Mouse (Mus musculus) heart, postnatal 36 days (tissue): Measurements from ENCODE around the gene Fndc1. TPM values are rescaled to one million over a fixed set of nuclear protein-coding genes. Genes with fewer than 3 reads are reported as not detected.

Experiments
- DNase-seq, 2 experiments: peaks; one replicate each; pipeline ENCODE4 v3.0.0; 2021 to 2022
- intact Hi-C: fragments of 180-260 bp; cut with DNase I; formaldehyde crosslinking; loops from one replicate; pipeline ENCODE4 v1.15.1; 2025
- microRNA-seq, 2 experiments: library from miRNA; unstranded; fragments of <30 nt; microRNA quantifications; one replicate each; pipeline ENCODE4 v1.2.0; 2021; ENCODE audit warnings: borderline number of aligned reads in 2 of 2
- total RNA-seq, 2 experiments: library from RNA; stranded (reverse); gene quantifications; 2 replicates each; pipeline ENCODE4 v1.2.3; 2021

The Fndc1 gene
- total RNA-seq, 2 experiments from 2014 or later, result 17.9 to 23.7 TPM

GRCm38 (mm10) chr17:7717945-7718344 is 109.2 kb downstream of the Fndc1 start:
- no peak for DNase-seq
- intact Hi-C loops, result no loop called here

- intact Hi-C loops, result no loop called here
- DNase-seq, result peak; percentile 26 to 39
These were observed 114.1 kb downstream of the Fndc1 start for GRCm38 (mm10) chr17:7713020-7713419.

GRCm38 (mm10) chr17:7707073-7707472 is 120.0 kb downstream of the Fndc1 start:
- DNase-seq, result no peak
- intact Hi-C loops, result no loop called here

- no peak for DNase-seq
- intact Hi-C loops, result no loop called here
These were observed 136.8 kb downstream of the Fndc1 start for GRCm38 (mm10) chr17:7690271-7690670.

Small RNAs within 50 kb of the gene (microRNA-seq; reads per million reads assigned to microRNA genes)
- 0 reads per million in 2 experiments for gene Gm25872

Other genes with a start within 250 kb of the Fndc1 start
- gene Tagap, start 98.7 kb upstream of the Fndc1 start, total RNA-seq, result 1 to 10 TPM; 2.3 to 3.3 TPM
- gene Rsph3a, start 118.3 kb upstream of the Fndc1 start, total RNA-seq, result 10 to 100 TPM; 32.1 to 41.9 TPM